Mouse (Mus musculus) hindbrain, embryonic 15.5 days (tissue): ENCODE results near the gene Irgm2. TPM values are rescaled to one million over a fixed set of nuclear protein-coding genes. Genes with fewer than 3 reads are reported as not detected.
"Not testable (repeated sequence)": the region's sequence is repeated elsewhere in the genome, so short reads cannot be mapped to it uniquely, and the experiment has no call there.

Experiments
- ATAC-seq: fragments of 200-750 bp; cut with Nextera tagmentation; 2 replicates; pipeline ENCODE4 v1.8.0; 2017; ENCODE audit warnings: low read depth, moderate number of reproducible peaks, moderate TSS enrichment; ENCODE audit not compliant: low FRiP score
- H3K27ac ChIP-seq: fragments of 300-500 bp; sonication (generic); replicated peaks from 2 replicates; pipeline ENCODE4 v1.5.1; 2015; ENCODE audit warnings: mild to moderate bottlenecking, inconsistent platforms
- H3K27me3 ChIP-seq: fragments of 300-500 bp; sonication (generic); 2 replicates; pipeline ENCODE4 v1.6.1; 2015; ENCODE audit warnings: control low read depth, inconsistent platforms
- H3K36me3 ChIP-seq: fragments of 300-500 bp; sonication (generic); 2 replicates; pipeline ENCODE4 v1.6.1; 2015; ENCODE audit warnings: control low read depth, inconsistent platforms
- H3K4me1 ChIP-seq: fragments of 300-500 bp; sonication (generic); replicated peaks from 2 replicates; pipeline ENCODE4 v1.6.1; 2015; ENCODE audit warnings: control low read depth, inconsistent platforms
- H3K4me2 ChIP-seq: fragments of 300-500 bp; sonication (generic); 2 replicates; pipeline ENCODE4 v1.6.1; 2015; ENCODE audit warnings: moderate library complexity, mild to moderate bottlenecking, inconsistent platforms
- H3K4me3 ChIP-seq: fragments of 300-500 bp; sonication (generic); 2 replicates; pipeline ENCODE4 v1.5.1; 2015; ENCODE audit warnings: mild to moderate bottlenecking, inconsistent platforms
- H3K9ac ChIP-seq: fragments of 300-500 bp; sonication (generic); 2 replicates; pipeline ENCODE4 v1.6.1; 2015; ENCODE audit warnings: inconsistent platforms
- H3K9me3 ChIP-seq: fragments of 300-500 bp; sonication (generic); 2 replicates; pipeline ENCODE4 v1.6.1; 2016; ENCODE audit warnings: control low read depth, inconsistent platforms
- WGBS: fragments of 180-500 bp; shearing (Covaris S2); methylation state at CpG from one replicate; pipeline ENCODE4 v1.1.7; 2015; 5-methylcytosine and 5-hydroxymethylcytosine counted together
- polyA plus RNA-seq: library from polyadenylated mRNA; unstranded; fragments of >200 nt; fragmentation: Nextera tagmentation; extraction: Ambion mirVana; gene quantifications from 2 replicates; pipeline ENCODE4 v1.2.1, GENCODE M21; 2015

The Irgm2 gene
- polyA plus RNA-seq, 1 experiment from 2014 or later: 1.3 TPM

GRCm38 (mm10) chr11:58215049-58215430 is 15.6 kb downstream of the Irgm2 start:
- H3K27ac ChIP-seq, H3K9ac ChIP-seq, ATAC-seq, H3K9me3 ChIP-seq, H3K27me3 ChIP-seq, H3K36me3 ChIP-seq, H3K4me3 ChIP-seq, H3K4me1 ChIP-seq: not testable (repeated sequence)
- peak overlapping the region; percentile 44; the same call in 1 of the 2 replicates for H3K4me2 ChIP-seq
- WGBS: 52% methylated on average over 2 of the region's 3 CpGs

- H3K9ac ChIP-seq: no peak overlapping the region
- H3K4me1 ChIP-seq: no peaks in the 10 kb centered on the region
- WGBS: 92% methylated on average over 5 of the region's 5 CpGs
- no peak overlapping the region; the same call in 1 of the 2 replicates for H3K4me2 ChIP-seq
- H3K9me3 ChIP-seq: no peaks in the 10 kb centered on the region
- no peak for ATAC-seq
- H3K36me3 ChIP-seq: no peaks in the 10 kb centered on the region
- no peaks in the 10 kb centered on the region for H3K27me3 ChIP-seq
- H3K27ac ChIP-seq: no peak overlapping the region
- no peak overlapping the region for H3K4me3 ChIP-seq
Measured at GRCm38 (mm10) chr11:58215814-58216213, 16.4 kb downstream of the Irgm2 start.

- H3K4me1 ChIP-seq: no peaks in the 10 kb centered on the region
- no peaks in the 10 kb centered on the region for H3K27me3 ChIP-seq
- ATAC-seq: no peak
- H3K36me3 ChIP-seq: no peaks in the 10 kb centered on the region
- 92% methylated on average over 6 of the region's 6 CpGs for WGBS
- no peak overlapping the region for H3K27ac ChIP-seq
- H3K4me2 ChIP-seq: no peak overlapping the region
- no peak overlapping the region for H3K4me3 ChIP-seq
- no peaks in the 10 kb centered on the region for H3K9me3 ChIP-seq
- H3K9ac ChIP-seq: no peak overlapping the region
Measured at GRCm38 (mm10) chr11:58216823-58217222, 17.4 kb downstream of the Irgm2 start.

- Histone ChIP-seq H3K36me3 (no peaks in the 10 kb centered on the region), H3K4me2 (no peak overlapping the region), H3K4me1 (no peaks in the 10 kb centered on the region), H3K27me3 (no peaks in the 10 kb centered on the region), H3K4me3 (no peak overlapping the region), H3K27ac (no peak overlapping the region), H3K9ac (no peak overlapping the region), H3K9me3 (no peaks in the 10 kb centered on the region)
- WGBS: 47% methylated on average over 4 of the region's 4 CpGs
- ATAC-seq: no peak
Measured at GRCm38 (mm10) chr11:58223751-58224150, 24.3 kb downstream of the Irgm2 start.

GRCm38 (mm10) chr11:58224313-58224712 is 24.9 kb downstream of the Irgm2 start:
- no peak overlapping the region for H3K9ac ChIP-seq
- H3K4me1 ChIP-seq: no peaks in the 10 kb centered on the region
- no peaks in the 10 kb centered on the region for H3K27me3 ChIP-seq
- H3K27ac ChIP-seq: no peak overlapping the region
- no peak for ATAC-seq
- no peak overlapping the region for H3K4me3 ChIP-seq
- H3K4me2 ChIP-seq: no peak overlapping the region
- H3K36me3 ChIP-seq: no peaks in the 10 kb centered on the region
- WGBS: 56% methylated on average over 7 of the region's 7 CpGs
- no peaks in the 10 kb centered on the region for H3K9me3 ChIP-seq

GRCm38 (mm10) chr11:58224872-58225271 is 25.5 kb downstream of the Irgm2 start:
- not testable (repeated sequence) for H3K9me3 ChIP-seq, H3K9ac ChIP-seq, H3K27ac ChIP-seq, H3K4me1 ChIP-seq, H3K4me2 ChIP-seq, H3K4me3 ChIP-seq, H3K27me3 ChIP-seq, H3K36me3 ChIP-seq, ATAC-seq
- WGBS: 81% methylated on average over 2 of the region's 2 CpGs

GRCm38 (mm10) chr11:58225655-58226054 is 26.2 kb downstream of the Irgm2 start:
- WGBS: 3% methylated on average over 5 of the region's 5 CpGs
- Histone ChIP-seq H3K27ac (no peak overlapping the region), H3K4me3 (no peak overlapping the region), H3K9ac (no peak overlapping the region), H3K36me3 (no peaks in the 10 kb centered on the region), H3K4me1 (no peaks in the 10 kb centered on the region), H3K9me3 (no peaks in the 10 kb centered on the region), H3K4me2 (no peak overlapping the region), H3K27me3 (no peaks in the 10 kb centered on the region)
- no peak for ATAC-seq

GRCm38 (mm10) chr11:58226425-58226824 is 27.0 kb downstream of the Irgm2 start:
- Histone ChIP-seq H3K9me3 (no peaks in the 10 kb centered on the region), H3K36me3 (no peaks in the 10 kb centered on the region), H3K4me3 (no peak overlapping the region), H3K4me1 (no peaks in the 10 kb centered on the region), H3K4me2 (no peak overlapping the region), H3K27ac (no peak overlapping the region), H3K9ac (no peak overlapping the region), H3K27me3 (no peaks in the 10 kb centered on the region)
- ATAC-seq: no peak

GRCm38 (mm10) chr11:58228021-58228420 is 28.6 kb downstream of the Irgm2 start:
- not testable (repeated sequence) for H3K27me3 ChIP-seq, H3K9ac ChIP-seq, H3K4me1 ChIP-seq, H3K9me3 ChIP-seq, ATAC-seq, H3K27ac ChIP-seq, H3K4me3 ChIP-seq, H3K36me3 ChIP-seq, H3K4me2 ChIP-seq
- 79% methylated on average over 2 of the region's 2 CpGs for whole genome bisulfite sequencing

- no peaks in the 10 kb centered on the region for H3K27me3 ChIP-seq
- no peaks in the 10 kb centered on the region for H3K9me3 ChIP-seq
- no peak for ATAC-seq
- H3K9ac ChIP-seq: no peak overlapping the region
- no peaks in the 10 kb centered on the region for H3K36me3 ChIP-seq
- no peak overlapping the region for H3K4me3 ChIP-seq
- H3K27ac ChIP-seq: no peak overlapping the region
- 72% methylated on average over 16 of the region's 16 CpGs for WGBS
- no peaks in the 10 kb centered on the region for H3K4me1 ChIP-seq
- H3K4me2 ChIP-seq: no peak overlapping the region
Measured at GRCm38 (mm10) chr11:58230396-58230910, 31.0 kb downstream of the Irgm2 start.

- H3K9me3 ChIP-seq: no peaks in the 10 kb centered on the region
- 86% methylated on average over 8 of the region's 8 CpGs for WGBS
- no peak for ATAC-seq
- no peaks in the 10 kb centered on the region for H3K36me3 ChIP-seq
- no peak overlapping the region for H3K9ac ChIP-seq
- no peak overlapping the region for H3K4me2 ChIP-seq
- no peaks in the 10 kb centered on the region for H3K27me3 ChIP-seq
- H3K27ac ChIP-seq: no peak overlapping the region
- no peak overlapping the region for H3K4me3 ChIP-seq
- H3K4me1 ChIP-seq: no peaks in the 10 kb centered on the region
Measured at GRCm38 (mm10) chr11:58231156-58231555, 31.7 kb downstream of the Irgm2 start.

GRCm38 (mm10) chr11:58234551-58234950 is 35.1 kb downstream of the Irgm2 start:
- H3K27ac ChIP-seq, H3K27me3 ChIP-seq, H3K36me3 ChIP-seq, H3K4me2 ChIP-seq, H3K4me1 ChIP-seq, H3K9ac ChIP-seq, H3K9me3 ChIP-seq, ATAC-seq, H3K4me3 ChIP-seq: not testable (repeated sequence)
- 83% methylated on average over 3 of the region's 3 CpGs for whole genome bisulfite sequencing

- Histone ChIP-seq H3K9me3 (no peaks in the 10 kb centered on the region), H3K9ac (no peak overlapping the region), H3K27me3 (no peaks in the 10 kb centered on the region), H3K27ac (no peak overlapping the region), H3K4me1 (no peaks in the 10 kb centered on the region; the same call in 1 of the 2 replicates), H3K4me3 (no peak overlapping the region), H3K4me2 (no peak overlapping the region), H3K36me3 (no peaks in the 10 kb centered on the region)
- ATAC-seq: no peak
- WGBS: 17% methylated on average over 6 of the region's 6 CpGs
Measured at GRCm38 (mm10) chr11:58235152-58235551, 35.7 kb downstream of the Irgm2 start.
